Mouse (Mus musculus): ENCODE data around the gene Mat2b. TPM values are rescaled to one million over a fixed set of nuclear protein-coding genes. Genes with fewer than 3 reads are reported as not detected.

The Mat2b gene
- total and polyA plus RNA-seq, 2 experiments, result 17.5 to 49.8 TPM

GRCm38 (mm10) chr11:40683295-40683694, 11.7 kb downstream of the Mat2b start:
- H3K4me3 ChIP-seq (ENCODE audit: insufficient read depth, low read depth, low read length), result no peak overlapping the region
- H3K79me2 ChIP-seq (ENCODE audit: control insufficient read depth, insufficient read depth, low read length), result peaks cover 4% of the 10 kb centered on the region; the same call in 1 of the 2 replicates
- DNase-seq (ENCODE audit: extremely low read depth, low read depth, low spot score), result no peak
- TF ChIP-seq POLR2A (IDR thresholded peaks at IDR 0.05; ENCODE audit: extremely low read depth, insufficient read depth, low read length) (no peak), CTCF (IDR thresholded peaks at IDR 0.05; ENCODE audit: low read depth, low read length) (no peak)
- WGBS, result 91% methylated on average over 3 of the region's 3 CpGs
- H3K9ac ChIP-seq (ENCODE audit: low read depth, low read length), result no peak overlapping the region
- peaks cover 69% of the 10 kb centered on the region for H3K36me3 ChIP-seq (ENCODE audit: control insufficient read depth, insufficient read depth, low read length)
- H3K27me3 ChIP-seq (ENCODE audit: control insufficient read depth, insufficient read depth, low read length), result no peaks in the 10 kb centered on the region
- H3K27ac ChIP-seq (replicated peaks; ENCODE audit: insufficient read depth, low read depth, low read length), result no peak overlapping the region
- no peaks in the 10 kb centered on the region for H3K4me1 ChIP-seq (ENCODE audit: control insufficient read depth, insufficient read depth, low read length)

GRCm38 (mm10) chr11:40682456-40682855, 12.5 kb downstream of the Mat2b start:
- H3K27ac ChIP-seq (replicated peaks; ENCODE audit: insufficient read depth, low read depth, low read length), result no peak overlapping the region
- TF ChIP-seq CTCF (IDR thresholded peaks at IDR 0.05; ENCODE audit: low read depth, low read length), result no peak
- H3K4me3 ChIP-seq (ENCODE audit: insufficient read depth, low read depth, low read length), result no peak overlapping the region
- WGBS, result 91% methylated on average over 3 of the region's 3 CpGs
- peaks cover 4% of the 10 kb centered on the region; the same call in 1 of the 2 replicates for H3K79me2 ChIP-seq (ENCODE audit: control insufficient read depth, insufficient read depth, low read length)
- H3K9ac ChIP-seq (ENCODE audit: low read depth, low read length), result no peak overlapping the region
- H3K4me1 ChIP-seq (ENCODE audit: control insufficient read depth, insufficient read depth, low read length), result no peaks in the 10 kb centered on the region
- no peak for DNase-seq (ENCODE audit: extremely low read depth, low read depth, low spot score)
- peaks cover 70% of the 10 kb centered on the region for H3K36me3 ChIP-seq (ENCODE audit: control insufficient read depth, insufficient read depth, low read length)
- H3K27me3 ChIP-seq (ENCODE audit: control insufficient read depth, insufficient read depth, low read length), result no peaks in the 10 kb centered on the region

GRCm38 (mm10) chr11:40677169-40677568, 17.8 kb downstream of the Mat2b start:
- Histone ChIP-seq H3K4me1 (ENCODE audit: control insufficient read depth, insufficient read depth, low read length) (no peaks in the 10 kb centered on the region), H3K9ac (ENCODE audit: low read depth, low read length) (no peak overlapping the region), H3K27me3 (ENCODE audit: control insufficient read depth, insufficient read depth, low read length) (no peaks in the 10 kb centered on the region), H3K4me3 (ENCODE audit: insufficient read depth, low read depth, low read length) (no peak overlapping the region), H3K79me2 (ENCODE audit: control insufficient read depth, insufficient read depth, low read length) (no peaks in the 10 kb centered on the region), H3K27ac (replicated peaks; ENCODE audit: insufficient read depth, low read depth, low read length) (no peak overlapping the region), H3K36me3 (ENCODE audit: control insufficient read depth, insufficient read depth, low read length) (peaks cover 36% of the 10 kb centered on the region)
- WGBS, result 100% methylated on average over 1 of the region's 1 CpGs
- TF ChIP-seq POLR2A (IDR thresholded peaks at IDR 0.05; ENCODE audit: extremely low read depth, insufficient read depth, low read length) (no peak), CTCF (IDR thresholded peaks at IDR 0.05; ENCODE audit: low read depth, low read length) (peak; percentile 76)
- peak; percentile 24 for DNase-seq (ENCODE audit: extremely low read depth, low read depth, low spot score)

GRCm38 (mm10) chr11:40675014-40675730, 19.8 kb downstream of the Mat2b start:
- H3K27ac ChIP-seq (replicated peaks; ENCODE audit: insufficient read depth, low read depth, low read length), result no peak overlapping the region
- no peaks in the 10 kb centered on the region for H3K4me1 ChIP-seq (ENCODE audit: control insufficient read depth, insufficient read depth, low read length)
- TF ChIP-seq CTCF (IDR thresholded peaks at IDR 0.05; ENCODE audit: low read depth, low read length), result no peak
- TF ChIP-seq POLR2A (IDR thresholded peaks at IDR 0.05; ENCODE audit: extremely low read depth, insufficient read depth, low read length), result no peak
- no peak for DNase-seq (ENCODE audit: extremely low read depth, low read depth, low spot score)
- no peaks in the 10 kb centered on the region for H3K79me2 ChIP-seq (ENCODE audit: control insufficient read depth, insufficient read depth, low read length)
- H3K4me3 ChIP-seq (ENCODE audit: insufficient read depth, low read depth, low read length), result no peak overlapping the region
- H3K9ac ChIP-seq (ENCODE audit: low read depth, low read length), result no peak overlapping the region
- H3K36me3 ChIP-seq (ENCODE audit: control insufficient read depth, insufficient read depth, low read length), result peaks cover 21% of the 10 kb centered on the region
- 78% methylated on average over 4 of the region's 4 CpGs for WGBS
- no peaks in the 10 kb centered on the region for H3K27me3 ChIP-seq (ENCODE audit: control insufficient read depth, insufficient read depth, low read length)

GRCm38 (mm10) chr11:40649726-40650445, 45.1 kb downstream of the Mat2b start:
- H3K27me3 ChIP-seq (ENCODE audit: control insufficient read depth, insufficient read depth, low read length), result no peaks in the 10 kb centered on the region
- DNase-seq (ENCODE audit: extremely low read depth, low read depth, low spot score), result no peak

GRCm38 (mm10) chr11:40647246-40647645, 47.8 kb downstream of the Mat2b start:
- no peaks in the 10 kb centered on the region for H3K79me2 ChIP-seq (ENCODE audit: control insufficient read depth, insufficient read depth, low read length)
- no peaks in the 10 kb centered on the region for H3K27me3 ChIP-seq (ENCODE audit: control insufficient read depth, insufficient read depth, low read length)
- no peaks in the 10 kb centered on the region for H3K4me1 ChIP-seq (ENCODE audit: control insufficient read depth, insufficient read depth, low read length)
- no peak for DNase-seq (ENCODE audit: extremely low read depth, low read depth, low spot score)
- TF ChIP-seq CTCF (IDR thresholded peaks at IDR 0.05; ENCODE audit: low read depth, low read length) (no peak), POLR2A (IDR thresholded peaks at IDR 0.05; ENCODE audit: extremely low read depth, insufficient read depth, low read length) (no peak)
- H3K9ac ChIP-seq (ENCODE audit: low read depth, low read length), result no peak overlapping the region
- 44% methylated on average over 2 of the region's 2 CpGs for WGBS
- no peak overlapping the region for H3K4me3 ChIP-seq (ENCODE audit: insufficient read depth, low read depth, low read length)
- no peaks in the 10 kb centered on the region for H3K36me3 ChIP-seq (ENCODE audit: control insufficient read depth, insufficient read depth, low read length)
- H3K27ac ChIP-seq (replicated peaks; ENCODE audit: insufficient read depth, low read depth, low read length), result no peak overlapping the region

More at GRCm38 (mm10) chr11:40649726-40650445, 45.1 kb downstream of the Mat2b start:
- Histone ChIP-seq H3K79me2 (ENCODE audit: control insufficient read depth, insufficient read depth, low read length) (no peaks in the 10 kb centered on the region), H3K36me3 (ENCODE audit: control insufficient read depth, insufficient read depth, low read length) (no peaks in the 10 kb centered on the region), H3K9ac (ENCODE audit: low read depth, low read length) (no peak overlapping the region), H3K27ac (replicated peaks; ENCODE audit: insufficient read depth, low read depth, low read length) (no peak overlapping the region), H3K4me3 (ENCODE audit: insufficient read depth, low read depth, low read length) (no peak overlapping the region), H3K4me1 (ENCODE audit: control insufficient read depth, insufficient read depth, low read length) (no peaks in the 10 kb centered on the region)
- 85% methylated on average over 8 of the region's 8 CpGs for WGBS
- TF ChIP-seq POLR2A (IDR thresholded peaks at IDR 0.05; ENCODE audit: extremely low read depth, insufficient read depth, low read length) (no peak), CTCF (IDR thresholded peaks at IDR 0.05; ENCODE audit: low read depth, low read length) (no peak)

Other genes with a start within 250 kb of the Mat2b start
- 0.18 and 0.87 TPM in 2 replicates for gene Hmmr, start 38.2 kb upstream of the Mat2b start, total RNA-seq (2014; rRNA removed)
- 0.02 and 0.10 TPM in 2 replicates for gene Hmmr, start 38.2 kb upstream of the Mat2b start, polyA plus RNA-seq (2012; rRNA removed)
- 31.6 and 34.9 TPM in 2 replicates for gene Nudcd2, start 38.5 kb upstream of the Mat2b start, total RNA-seq (2014; rRNA removed)
- gene Nudcd2, start 38.5 kb upstream of the Mat2b start, polyA plus RNA-seq (2012; rRNA removed), result 11.6 and 17.7 TPM in 2 replicates
- gene Ccng1, start 60.1 kb upstream of the Mat2b start, total RNA-seq (2014; rRNA removed), result 24.8 and 31.0 TPM in 2 replicates
- 5.4 and 6.2 TPM in 2 replicates for gene Ccng1, start 60.1 kb upstream of the Mat2b start, polyA plus RNA-seq (2012; rRNA removed)